Comparison of ENCODE assay signal across 8 mouse cellular contexts in the genomic region with DNA sequence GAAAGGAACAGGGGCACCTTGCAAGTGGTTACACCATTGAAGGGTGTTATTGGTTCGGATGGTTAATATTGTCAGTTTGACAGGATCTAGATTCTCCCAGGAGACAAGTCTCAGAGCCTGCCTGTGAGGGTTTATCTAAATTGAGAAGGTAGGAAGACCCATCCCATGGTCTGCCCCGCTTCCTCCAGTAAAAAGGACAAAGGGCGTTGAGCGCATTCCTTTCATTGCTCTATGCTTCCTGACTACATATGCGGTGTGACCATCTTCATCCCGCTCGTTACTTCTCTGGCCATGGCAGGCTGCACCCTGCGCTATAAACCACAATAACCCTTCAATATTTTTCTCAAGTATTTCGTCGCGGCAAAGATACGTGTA. TPM values are rescaled to one million over a fixed set of nuclear protein-coding genes. Genes with fewer than 3 reads are reported as not detected.
DNase-seq lines count a peak whose midpoint lies in the region; ATAC-seq and TF ChIP-seq lines count a peak whose summit lies in the region.

No protein-coding gene starts in this region.

- H3K9me3 ChIP-seq in heart, embryonic 16.5 days (replicated peaks; ENCODE audit: control insufficient read depth, low read length) = no peaks in the 10 kb centered on the region
- no peaks in the 10 kb centered on the region for H3K9me3 ChIP-seq in MEL (replicated peaks; ENCODE audit: insufficient read depth, low read length)
- no peaks in the 10 kb centered on the region for H3K9me3 ChIP-seq in forebrain, embryonic 16.5 days (ENCODE audit: control insufficient read depth, low read length)

- H3K4me2 ChIP-seq in heart, embryonic 16.5 days (ENCODE audit: low read depth, low read length) = peak overlapping the region; percentile 72
- H3K4me2 ChIP-seq in forebrain, embryonic 16.5 days (ENCODE audit: low read length) = peak overlapping the region; percentile 65

- WGBS in heart, embryonic 16.5 days = 18% methylated on average over 12 of the region's 12 CpGs
- WGBS in forebrain, embryonic 16.5 days = 25% methylated on average over 12 of the region's 12 CpGs
- WGBS in macrophage (ENCODE audit: missing documents) = 21% methylated on average over 12 of the region's 12 CpGs

- DNase-seq in heart, postnatal 14 days = no peak
- DNase-seq in MEL (ENCODE audit: low read depth, low spot score) = no peak
- DNase-seq in ovary, postnatal 10 days (ENCODE audit: low spot score) = no peak
- no peak for DNase-seq in urinary bladder, postnatal 36 days (ENCODE audit: low spot score in 2 of 2)
- no peak for DNase-seq in adrenal gland, postnatal 36 days

- no peak; a peak in 1 of 4 replicates for TF ChIP-seq POLR2A in MEL (IDR thresholded peaks at IDR 0.05; ENCODE audit: control insufficient read depth in 1 of 2, insufficient read depth in 1 of 2, low read depth in 1 of 2, low read length in 2 of 2, poor library complexity in 1 of 2)

- H3K79me2 ChIP-seq in MEL (ENCODE audit: control insufficient read depth, insufficient read depth, low read length, poor library complexity) = no peaks in the 10 kb centered on the region
- no peaks in the 10 kb centered on the region for H3K79me2 ChIP-seq in macrophage (ENCODE audit: inconsistent target)

- no peak for TF ChIP-seq RAD21 in MEL (IDR thresholded peaks at IDR 0.05; ENCODE audit: low read depth, low read length)

- H3K4me1 ChIP-seq in heart, embryonic 16.5 days (ENCODE audit: control insufficient read depth, insufficient read depth, low read length) = 0 out of 2 replicates have a peak, but pooled peaks cover 5% of the 10 kb centered on the region
- peaks cover 3 to 14% of the 10 kb centered on the region in 2 experiments; a peak in 2 of 4 replicates for H3K4me1 ChIP-seq in MEL (ENCODE audit: control insufficient read depth in 1 of 2, insufficient read depth in 2 of 2, low read length in 2 of 2)
- no peaks in the 10 kb centered on the region for H3K4me1 ChIP-seq in forebrain, embryonic 16.5 days (replicated peaks; ENCODE audit: control insufficient read depth, insufficient read depth, low read length)

- peak overlapping the region; percentile 63 for H3K9ac ChIP-seq in heart, embryonic 16.5 days (ENCODE audit: low read length)
- H3K9ac ChIP-seq in MEL (ENCODE audit: control insufficient read depth, low read depth, low read length, poor library complexity, severe bottlenecking) = peak overlapping the region; percentile 65
- peak overlapping the region; percentile 67 for H3K9ac ChIP-seq in forebrain, embryonic 16.5 days (replicated peaks; ENCODE audit: low read depth, low read length)

- peak overlapping the region; percentile 53 for H3K4me3 ChIP-seq in heart, embryonic 16.5 days (ENCODE audit: low read length)
- H3K4me3 ChIP-seq in MEL (ENCODE audit: control insufficient read depth in 1 of 2, insufficient read depth in 1 of 2, low read depth in 2 of 2, low read length in 2 of 2) (peak overlapping the region; percentile 65 to 86), macrophage (ENCODE audit: inconsistent target) (peak overlapping the region; percentile 38)
- peak overlapping the region; percentile 53 for H3K4me3 ChIP-seq in forebrain, embryonic 16.5 days (replicated peaks; ENCODE audit: low read length)

- no peak for TF ChIP-seq CTCF in MEL (IDR thresholded peaks at IDR 0.05 in 2 of 3, conservative IDR thresholded peaks at IDR 0.05 in 1 of 3; ENCODE audit: control insufficient read depth in 1 of 3, insufficient read depth in 1 of 3, low read depth in 2 of 3, low read length in 3 of 3, poor library complexity in 1 of 3, severe bottlenecking in 1 of 3)

- intact Hi-C loops in heart, postnatal 14 days (cut with DNase I) = loop anchor here (5.0 kb wide), 2 partner anchors 131 to 346 kb away; no protein-coding TSS in a partner anchor

- TF ChIP-seq EP300 in MEL (IDR thresholded peaks at IDR 0.05; ENCODE audit: low read depth in 1 of 2, low read length in 2 of 2) = no peak

- peaks cover 3% of the 10 kb centered on the region; the same call in 1 of the 2 replicates for H3K36me3 ChIP-seq in heart, embryonic 16.5 days (ENCODE audit: control insufficient read depth, insufficient read depth)
- H3K36me3 ChIP-seq in MEL (ENCODE audit: control insufficient read depth in 1 of 2, insufficient read depth in 2 of 2, low read length in 2 of 2) (0 out of 4 replicates have a peak, but pooled peaks cover 0 to 3% of the 10 kb centered on the region in 2 experiments), macrophage (ENCODE audit: inconsistent target) (no peaks in the 10 kb centered on the region)
- H3K36me3 ChIP-seq in forebrain, embryonic 16.5 days (ENCODE audit: control insufficient read depth, insufficient read depth) = no peaks in the 10 kb centered on the region; the same call in 1 of the 2 replicates

- no peak for ATAC-seq in heart, embryonic 16.5 days (replicated peaks; ENCODE audit: extremely low read depth, insufficient read depth, low FRiP score)
- ATAC-seq in forebrain, embryonic 16.5 days = peak; percentile 3; the same call in 1 of the 2 replicates

- no peaks in the 10 kb centered on the region for H3K27me3 ChIP-seq in heart, embryonic 16.5 days (ENCODE audit: control insufficient read depth, insufficient read depth, low read length)
- no peaks in the 10 kb centered on the region for H3K27me3 ChIP-seq in MEL (ENCODE audit: control insufficient read depth in 1 of 2, insufficient read depth in 2 of 2, low read length in 2 of 2)
- no peaks in the 10 kb centered on the region for H3K27me3 ChIP-seq in forebrain, embryonic 16.5 days (replicated peaks; ENCODE audit: control insufficient read depth, insufficient read depth, low read length)

- H3K27ac ChIP-seq in heart, embryonic 16.5 days (ENCODE audit: low read length) = no peak overlapping the region
- H3K27ac ChIP-seq in MEL (ENCODE audit: control insufficient read depth, low read depth, low read length) = peak overlapping the region; percentile 80
- peak overlapping the region; percentile 85 for H3K27ac ChIP-seq in forebrain, embryonic 16.5 days (ENCODE audit: low read length)
- no peak overlapping the region for H3K27ac ChIP-seq in macrophage

TF ChIP-seq in MEL, 35 proteins besides CTCF, POLR2A, EP300 and RAD21:
- TF ChIP-seq POLR2AphosphoS2 (IDR thresholded peaks at IDR 0.05; ENCODE audit: low read length) (no peak), MAX (IDR thresholded peaks at IDR 0.05; ENCODE audit: low read length) (no peak), MYB (IDR thresholded peaks at IDR 0.05; ENCODE audit: low read depth, low read length) (no peak), CHD1 (IDR thresholded peaks at IDR 0.05; ENCODE audit: low read depth, low read length) (no peak), ELF1 (IDR thresholded peaks at IDR 0.05; ENCODE audit: low read depth, low read length) (no peak), MXI1 (IDR thresholded peaks at IDR 0.05; ENCODE audit: low read depth, low read length) (no peak), ZC3H11A (IDR thresholded peaks at IDR 0.05; ENCODE audit: low read depth, low read length) (no peak), MAZ (IDR thresholded peaks at IDR 0.05; ENCODE audit: low read depth, low read length) (no peak), E2F4 (IDR thresholded peaks at IDR 0.05; ENCODE audit: borderline replicate concordance, low read depth, low read length) (no peak), NRF1 (IDR thresholded peaks at IDR 0.05; ENCODE audit: insufficient read depth, low read depth, low read length, poor library complexity, severe bottlenecking) (no peak), JUND (IDR thresholded peaks at IDR 0.05; ENCODE audit: low read depth, low read length) (no peak), UBTF (IDR thresholded peaks at IDR 0.05; ENCODE audit: borderline replicate concordance, insufficient read depth, low read depth, low read length) (no peak)

RNA-seq across cellular contexts. Expression of a gene that starts 8.4 kb away (rescaled TPM):
- polyA plus RNA-seq in heart, embryonic 16.5 days (2015; fragmentation: Nextera tagmentation; extraction: Ambion mirVana) = 7.6 and 8.8 TPM in 2 replicates
- total RNA-seq in heart, postnatal 14 days (2021) = 10 to 100 TPM; 32.1 to 36.1 TPM
- total RNA-seq in MEL (2012; rRNA removed) = 12.1 and 15.6 TPM in 2 replicates
- polyA plus RNA-seq in MEL (2012; ENCODE audit: insufficient read depth in 1 of 2, insufficient read length in 2 of 2, low read depth in 1 of 2, low replicate concordance in 2 of 2, missing spikeins in 1 of 2) (10 to 100 TPM in 1 of 2 experiments, not detected in 1; 17.1 TPM), macrophage (2018) (128 to 243 TPM (median 153 TPM) in 3 replicates)
- 8.9 and 9.0 TPM in 2 replicates for polyA plus RNA-seq in forebrain, embryonic 16.5 days (2015; fragmentation: Nextera tagmentation; extraction: Ambion mirVana)
- 100 to 1,000 TPM; 140 to 707 (median 513) TPM for total RNA-seq in macrophage (2018; cell fraction: chromatin; rRNA removed)
- 100 to 1,000 TPM; 148 to 640 (median 330) TPM for total RNA-seq in macrophage (2018; cell fraction: cytosol; rRNA removed)
- total RNA-seq in macrophage (2018; cell fraction: nucleus; rRNA removed) = 100 to 1,000 TPM; 164 to 846 (median 558) TPM
- total RNA-seq in adrenal gland, postnatal 36 days (2021) = 10 to 100 TPM; 50.0 to 57.8 TPM

RNA-seq across cellular contexts. Expression of a gene that starts 56.3 kb away (rescaled TPM):
- polyA plus RNA-seq in heart, embryonic 16.5 days (2015; fragmentation: Nextera tagmentation; extraction: Ambion mirVana) = 30.2 and 33.0 TPM in 2 replicates
- total RNA-seq in heart, postnatal 14 days (2021) = 10 to 100 TPM; 12.3 to 13.7 TPM
- total RNA-seq in MEL (2012; rRNA removed) = 125 and 143 TPM in 2 replicates
- 100 to 1,000 TPM in 1 of 2 experiments, 10 to 100 TPM in 1; 61.7 to 181 TPM for polyA plus RNA-seq in MEL (2012; ENCODE audit: insufficient read depth in 1 of 2, insufficient read length in 2 of 2, low read depth in 1 of 2, low replicate concordance in 2 of 2, missing spikeins in 1 of 2)
- 41.0 and 45.0 TPM in 2 replicates for polyA plus RNA-seq in forebrain, embryonic 16.5 days (2015; fragmentation: Nextera tagmentation; extraction: Ambion mirVana)
- 100 to 1,000 TPM in 1 of 26 experiments, 10 to 100 TPM in 25; 22.9 to 107 (median 48.0) TPM for total RNA-seq in macrophage (2018; cell fraction: chromatin; rRNA removed)
- 10 to 100 TPM; 16.7 to 23.4 (median 20.4) TPM for total RNA-seq in macrophage (2018; cell fraction: cytosol; rRNA removed)
- total RNA-seq in macrophage (2018; cell fraction: nucleus; rRNA removed) = 10 to 100 TPM; 16.6 to 64.4 (median 23.7) TPM
- 15.6 to 38.1 TPM (median 33.2 TPM) in 3 replicates for polyA plus RNA-seq in macrophage (2018)
- 10 to 100 TPM; 32.0 to 42.5 TPM for total RNA-seq in adrenal gland, postnatal 36 days (2021)

Comparison
In these comparisons a context has a peak if more than half of its experiments do, and no peak if none do; other contexts are left out.
1. H3K27ac ChIP-seq: peak in MEL (single experiment) and forebrain, embryonic 16.5 days (single experiment); none in heart, embryonic 16.5 days (single experiment) and macrophage (single experiment).
2. Peak in every context shown above with its lines, with median percentiles within 50 percentile points of each other: H3K4me3 ChIP-seq and H3K9ac ChIP-seq.